Comparison of ENCODE assay signal across 14 mouse cellular contexts in the genomic region with DNA sequence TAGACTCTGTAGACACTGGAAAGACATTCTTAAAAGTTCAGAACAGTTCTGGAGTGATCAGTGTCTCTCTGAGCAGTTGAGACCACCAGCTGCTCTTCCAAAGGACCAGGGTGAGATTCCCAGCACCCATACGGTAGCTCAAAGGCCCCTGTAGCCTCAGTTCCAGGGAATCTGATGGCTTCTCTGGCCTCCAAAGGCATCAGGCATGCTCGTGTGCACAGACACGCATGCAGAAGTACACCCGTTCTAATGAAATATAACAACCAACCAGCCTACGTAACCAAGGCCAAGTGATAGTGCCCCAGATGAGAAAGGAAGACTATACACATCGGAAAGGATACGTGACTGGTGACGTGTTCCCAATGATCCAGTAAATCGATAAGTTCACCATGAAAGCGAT. TPM values are rescaled to one million over a fixed set of nuclear protein-coding genes. Genes with fewer than 3 reads are reported as not detected.
A peak's percentile ranks its signal among the peaks of the same experiment; 100 is the strongest.
DNase-seq lines count a peak whose midpoint lies in the region.
"Had no signal": no experiment of that assay in that cellular context is flagged by ENCODE, and none has a peak within 500 bp of the region (broad histone marks: within the 10 kb centered on the region; RNA-seq: fewer than 3 reads in every experiment).

No protein-coding gene starts in this region.

- DNase-seq in 3T3-L1 (ENCODE audit: low read depth, low spot score) = peak; percentile 93
- DNase-seq in left cerebral cortex, postnatal 4 days = no peak
- DNase-seq: adrenal gland, adult 2 months; adrenal gland, adult 8-10 months; adrenal gland, postnatal 10 days; adrenal gland, postnatal 14 days; adrenal gland, postnatal 25 days; adrenal gland, postnatal 36 days; B cell, adult 2 months; cerebellum, adult 11 months; cerebellum, adult 11-12 months; cerebellum, adult 18-20 months; cerebellum, adult 2 months; cerebellum, adult 8-10 months had no signal

- intact Hi-C loops in left cerebral cortex, postnatal 4 days (cut with DNase I) = no loop called here

RNA-seq across cellular contexts. Expression of a gene that starts 6.0 kb away (rescaled TPM):
- total RNA-seq in left cerebral cortex, postnatal 4 days (2021) = 10 to 100 TPM; 36.9 to 37.6 TPM

RNA-seq across cellular contexts. Expression of a gene that starts 29.6 kb away (rescaled TPM):
- 10 to 100 TPM; 39.1 to 51.9 TPM for total RNA-seq in left cerebral cortex, postnatal 4 days (2021)

RNA-seq across cellular contexts. Expression of a gene that starts 52.3 kb away (rescaled TPM):
- 10 to 100 TPM; 23.9 to 24.4 TPM for total RNA-seq in left cerebral cortex, postnatal 4 days (2021)
